Mouse (Mus musculus): ENCODE measurements around the gene Myo16.

DNA sequence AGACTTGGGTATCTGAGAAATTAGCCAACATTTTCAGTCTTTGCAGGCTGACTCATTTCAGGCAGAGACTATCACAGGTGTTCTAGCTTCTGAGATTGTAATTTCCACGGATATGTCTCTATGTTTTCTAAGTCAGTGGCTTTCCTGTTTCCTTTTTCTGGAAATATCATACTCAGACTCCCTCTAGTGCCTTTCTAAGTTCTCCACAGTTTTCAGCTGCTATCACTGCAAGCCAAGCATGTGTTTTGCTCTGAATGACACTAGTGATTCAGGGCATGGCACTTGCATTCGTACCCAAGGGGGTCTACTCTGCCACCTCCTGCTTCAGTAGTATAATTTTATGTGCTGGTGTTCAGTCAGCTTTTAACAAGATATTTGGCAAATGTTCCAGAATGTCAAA lies 11.2 kb downstream of the Myo16 start:
- TF ChIP-seq CTCF (IDR thresholded peaks at IDR 0.05; ENCODE audit: low read depth, low read length) (no peak), POLR2A (IDR thresholded peaks at IDR 0.05; ENCODE audit: insufficient read depth, low read length) (no peak)

Measured in ES-Bruce4 (cell line).